Mouse (Mus musculus) thymus, adult 2 months (tissue): Measurements from ENCODE around the gene Gm35549.

ENCODE experiments used
- CTCF ChIP-seq: fragments of 200-500 bp; IDR thresholded peaks from 2 replicates; pipeline ENCODE4 v1.5.1; 2012; ENCODE audit warnings: mild to moderate bottlenecking, control low read depth, low read length, moderate library complexity, borderline replicate concordance; ENCODE audit not compliant: control insufficient read depth, poor library complexity, insufficient read depth; ENCODE audit errors: extremely low read depth
- POLR2A ChIP-seq: fragments of 200-500 bp; IDR thresholded peaks from 2 replicates; pipeline ENCODE4 v1.6.1; 2012; ENCODE audit warnings: mild to moderate bottlenecking, low read length, control low read depth, moderate library complexity; ENCODE audit not compliant: control insufficient read depth, poor library complexity, insufficient read depth; ENCODE audit errors: extremely low read depth

DNA sequence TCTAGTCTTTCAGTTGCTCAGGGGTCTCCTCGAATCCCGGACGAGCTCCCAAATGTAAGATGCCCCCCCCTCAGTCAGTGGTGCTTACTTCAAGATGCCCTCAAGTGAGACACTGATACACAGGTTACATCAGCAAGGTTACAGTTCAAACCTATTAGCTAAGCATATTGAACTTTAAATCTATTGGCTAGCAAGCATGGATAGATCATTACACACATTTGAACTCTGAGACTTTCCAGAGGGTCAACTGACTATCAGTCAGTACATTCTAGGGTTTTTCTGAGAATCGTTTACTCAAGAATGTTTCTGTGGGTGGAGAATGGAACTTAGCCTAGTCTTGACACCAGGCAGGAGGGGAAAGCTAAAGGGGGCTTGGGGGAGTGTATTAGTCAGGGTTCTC lies 28.8 kb upstream of the Gm35549 start:
- no peak for TF ChIP-seq CTCF
- no peak for TF ChIP-seq POLR2A
